Mouse (Mus musculus) A20 (cell line): ENCODE measurements around the gene Casc1.
A peak's percentile ranks its signal among the peaks of the same experiment; 100 is the strongest.
"Not testable (repeated sequence)": the region's sequence is repeated elsewhere in the genome, so short reads cannot be mapped to it uniquely, and the experiment has no call there.

ENCODE experiments used
- DNase-seq: peaks from one replicate; pipeline ENCODE4 v3.0.0-alpha.2; 2011; ENCODE audit warnings: low read depth, low spot score

The Casc1 gene

DNA sequence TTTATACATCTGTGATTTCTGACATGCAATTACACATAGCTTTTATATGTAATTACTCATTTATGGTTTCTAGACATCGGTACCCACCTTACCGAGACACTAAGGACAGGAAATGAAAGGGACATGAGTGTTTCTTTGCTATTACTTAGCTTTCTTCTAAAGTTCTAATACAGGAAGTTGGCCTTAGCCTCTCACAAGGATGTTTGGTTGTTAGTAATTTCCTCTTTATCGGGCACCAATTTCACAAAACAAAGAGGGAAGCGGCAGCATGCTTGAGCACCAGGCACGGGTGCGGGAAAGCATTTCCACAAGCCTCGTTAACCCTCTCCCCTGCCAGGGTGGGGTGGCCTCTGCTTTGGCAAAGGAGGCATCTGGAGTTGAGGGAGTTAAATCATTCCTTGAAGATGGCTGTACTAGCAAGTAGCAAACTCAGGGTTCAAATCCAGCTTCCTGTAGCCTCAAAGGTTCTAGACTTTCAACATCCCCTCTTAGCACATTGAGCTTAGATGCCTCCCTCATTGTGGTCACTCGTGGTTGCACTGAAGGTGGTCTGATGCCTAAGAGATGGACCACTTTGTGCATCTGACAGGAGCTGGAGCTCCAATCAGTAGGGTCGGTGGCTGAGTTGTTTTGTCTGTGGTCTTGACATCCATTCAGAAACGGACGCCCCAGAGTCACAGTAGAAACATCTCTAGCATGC, 70.9 kb downstream of the Casc1 start:
- DNase-seq, result no peak

DNA sequence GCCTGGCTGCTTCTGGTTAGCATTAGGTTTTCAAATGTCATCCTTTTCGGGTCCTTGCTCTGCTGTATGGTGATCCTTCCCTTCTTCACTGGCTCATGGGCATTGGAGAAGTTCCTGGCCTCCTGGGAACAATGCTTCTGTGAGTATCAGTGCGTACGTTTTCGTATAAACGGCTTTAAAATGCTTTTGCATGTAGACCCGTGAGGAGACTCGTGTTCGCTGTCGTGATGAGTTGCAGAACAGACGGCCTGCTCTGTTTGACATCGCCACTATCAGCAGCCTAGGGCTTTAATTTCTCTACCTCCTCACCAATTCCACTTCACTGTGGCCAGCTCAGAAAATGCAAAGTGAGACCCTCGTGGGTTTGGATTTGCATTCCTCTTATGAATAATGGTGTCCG, 71.6 kb downstream of the Casc1 start:
- DNase-seq, result no peak

DNA sequence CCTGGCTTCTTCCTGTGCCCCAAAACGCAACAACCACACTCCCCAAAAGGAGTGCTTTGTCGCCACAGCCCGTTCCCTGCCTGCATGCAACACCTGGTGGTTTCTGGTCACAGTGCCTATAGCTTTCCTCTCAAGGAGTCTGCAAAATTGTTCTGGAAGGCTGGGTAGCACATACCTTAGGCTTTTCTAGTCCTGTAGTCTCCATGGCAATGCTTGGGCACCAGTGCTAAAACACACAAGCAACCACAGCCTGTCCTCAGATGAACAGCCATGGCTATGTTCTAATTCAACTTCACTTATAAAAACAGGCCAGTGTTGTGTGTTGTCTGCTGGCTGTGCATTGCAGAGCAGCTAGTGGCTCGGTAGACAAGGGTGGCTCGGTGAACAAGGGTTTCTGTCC, 74.0 kb downstream of the Casc1 start:
- DNase-seq, result no peak

DNA sequence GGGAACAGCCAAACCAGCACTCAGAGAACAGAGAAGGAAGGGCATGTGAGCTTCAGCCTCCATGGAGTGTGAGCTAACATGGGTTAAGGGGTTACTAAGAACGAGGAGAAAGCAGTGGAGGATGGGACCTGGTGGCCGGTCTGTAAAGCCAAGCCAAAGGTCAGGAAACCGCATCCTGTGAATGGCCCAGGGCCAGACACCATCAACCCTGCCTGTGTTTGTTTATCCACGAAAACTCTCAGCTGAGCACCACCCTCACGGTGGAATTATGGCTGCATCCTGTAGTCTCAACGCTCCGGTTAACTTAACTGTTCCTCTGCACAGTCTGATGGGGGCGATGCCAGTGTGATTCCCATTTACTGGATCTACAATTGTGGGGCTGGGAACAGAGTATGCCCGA, 75.0 kb downstream of the Casc1 start:
- no peak for DNase-seq

DNA sequence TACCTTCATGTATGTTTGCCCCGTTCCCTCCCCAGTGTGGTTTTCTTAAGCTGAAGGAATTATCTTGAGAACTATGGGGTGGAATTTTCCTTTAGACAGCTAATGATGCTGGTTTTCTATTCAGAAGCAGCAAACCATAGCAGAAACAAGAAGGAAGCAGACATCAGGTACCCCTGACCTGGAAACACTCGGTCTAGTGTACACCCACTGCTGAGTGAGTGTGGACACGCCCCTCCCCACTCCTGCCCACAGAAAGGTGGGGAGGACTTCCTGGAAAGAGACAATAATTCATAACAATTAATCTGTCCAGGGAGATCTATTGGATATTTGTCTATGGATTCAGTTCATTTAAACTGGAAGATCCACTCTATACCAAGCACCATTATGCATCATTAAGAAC, 75.5 kb downstream of the Casc1 start:
- DNase-seq, result no peak

DNA sequence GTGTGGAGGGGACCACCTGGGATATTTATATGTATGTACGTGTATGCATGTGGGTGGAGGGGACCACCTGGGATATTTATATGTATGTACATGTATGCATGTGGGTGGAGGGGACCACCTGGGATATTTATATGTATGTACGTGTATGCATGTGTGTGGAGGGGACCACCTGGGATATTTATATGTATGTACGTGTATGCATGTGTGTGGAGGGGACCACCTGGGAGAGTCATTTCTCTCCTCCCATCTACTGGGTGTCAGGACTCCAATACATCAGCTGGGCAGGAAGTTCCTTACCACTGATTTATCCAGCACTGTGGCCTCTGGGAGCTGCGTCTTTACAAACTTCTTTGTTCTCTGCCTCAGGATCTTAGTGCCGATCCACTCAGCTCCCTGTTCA, 77.8 kb downstream of the Casc1 start:
- not testable (repeated sequence) for DNase-seq

DNA sequence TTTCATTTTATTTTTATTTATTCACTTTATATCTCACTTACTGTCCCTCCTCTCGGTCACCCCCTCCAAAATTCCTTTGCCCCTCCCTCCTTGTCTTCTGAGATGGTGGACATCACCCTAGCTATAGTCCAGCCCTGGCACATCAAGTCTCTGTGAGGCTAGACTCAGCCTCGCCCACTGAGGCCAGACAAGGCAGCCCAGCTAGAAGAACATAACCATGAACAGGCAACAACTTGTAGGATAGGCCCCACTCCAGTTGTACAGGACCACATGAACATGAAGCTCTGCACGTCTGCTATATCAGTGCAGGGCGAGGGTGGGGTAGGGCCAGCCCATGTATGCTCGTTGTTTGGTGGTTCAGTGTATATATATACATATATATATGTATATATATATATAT, 78.8 kb downstream of the Casc1 start:
- no peak for DNase-seq

DNA sequence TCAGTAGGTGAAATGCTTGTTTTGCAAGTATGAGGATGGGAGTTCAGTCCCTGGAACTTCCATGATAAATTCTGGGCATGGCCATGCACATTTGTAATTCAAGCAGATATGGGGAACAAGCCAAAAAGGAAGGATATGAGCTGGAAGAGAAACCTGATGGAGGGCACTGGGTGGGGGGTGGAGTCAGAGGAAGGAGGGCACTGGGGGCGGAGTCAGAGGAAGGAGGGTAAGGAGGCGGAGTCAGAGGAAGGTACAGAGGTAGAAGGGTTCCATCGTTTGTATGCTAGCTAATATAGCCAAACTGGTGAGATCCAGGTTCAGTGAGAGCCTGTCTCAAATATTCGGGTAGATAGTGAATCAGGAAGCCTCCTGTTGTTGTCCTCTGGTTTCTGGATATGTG, 81.2 kb downstream of the Casc1 start:
- peak; percentile 33 for DNase-seq

DNA sequence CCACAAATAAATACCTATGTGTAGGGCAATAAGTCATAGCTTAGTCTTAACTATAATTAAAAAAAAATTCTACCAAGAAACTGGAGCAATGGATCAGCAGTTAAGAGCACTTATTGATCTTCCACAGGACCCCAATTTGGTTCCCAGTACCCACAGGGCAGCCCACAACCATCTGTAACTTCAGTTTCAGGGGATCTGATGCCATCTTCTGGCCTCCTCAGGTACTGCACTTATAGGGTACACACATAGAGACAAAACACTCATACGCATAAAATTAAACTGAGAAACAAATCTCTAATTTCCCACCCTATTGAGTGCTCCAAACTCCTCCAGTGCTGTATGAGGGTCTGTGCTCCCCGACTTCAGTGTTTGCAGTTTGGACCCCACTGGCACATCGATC, 83.2 kb downstream of the Casc1 start:
- DNase-seq, result peak; percentile 23

DNA sequence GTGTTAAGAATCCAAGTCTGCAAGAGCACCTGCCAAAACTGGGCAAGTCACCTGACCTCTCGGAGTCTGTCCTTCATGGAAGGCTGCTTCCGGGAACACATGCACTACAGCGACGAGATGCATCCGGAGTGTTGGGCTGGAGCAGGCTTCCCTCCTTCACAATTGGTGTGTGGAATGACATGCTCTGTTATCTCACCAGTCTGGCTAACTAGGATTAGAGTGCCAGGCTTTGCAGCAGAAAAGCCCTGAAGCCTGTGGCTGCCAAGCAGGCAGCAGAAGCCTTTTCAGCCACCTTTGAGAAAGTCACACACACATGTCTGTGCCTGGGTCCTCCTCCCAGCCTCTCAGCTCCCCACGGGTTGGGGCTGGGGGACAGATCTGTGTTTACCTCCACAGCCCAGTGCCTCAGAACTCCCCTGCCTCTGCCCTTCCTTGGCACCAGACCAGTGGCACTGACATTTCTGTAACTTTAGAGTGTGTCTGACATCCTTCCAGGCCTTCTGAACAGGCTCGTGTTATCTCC, 85.2 kb downstream of the Casc1 start:
- no peak for DNase-seq
